Mouse (Mus musculus): Measurements from ENCODE around the gene Sac3d1.
A peak's percentile ranks its signal among the peaks of the same experiment; 100 is the strongest.

GRCm38 (mm10) chr19:6067011-6067723 lies 51.3 kb downstream of the Sac3d1 start:
- TF ChIP-seq CTCF (IDR thresholded peaks at IDR 0.05; ENCODE audit: low read depth, low read length) (peak; percentile 97), POLR2A (IDR thresholded peaks at IDR 0.05; ENCODE audit: insufficient read depth, low read length) (no peak), EP300 (IDR thresholded peaks at IDR 0.05; ENCODE audit: insufficient read depth, low read depth, low read length) (peak; percentile 41; the same call in 1 of the 2 replicates)
